14 mouse cellular contexts compared by ENCODE assay signal in the genomic region with DNA sequence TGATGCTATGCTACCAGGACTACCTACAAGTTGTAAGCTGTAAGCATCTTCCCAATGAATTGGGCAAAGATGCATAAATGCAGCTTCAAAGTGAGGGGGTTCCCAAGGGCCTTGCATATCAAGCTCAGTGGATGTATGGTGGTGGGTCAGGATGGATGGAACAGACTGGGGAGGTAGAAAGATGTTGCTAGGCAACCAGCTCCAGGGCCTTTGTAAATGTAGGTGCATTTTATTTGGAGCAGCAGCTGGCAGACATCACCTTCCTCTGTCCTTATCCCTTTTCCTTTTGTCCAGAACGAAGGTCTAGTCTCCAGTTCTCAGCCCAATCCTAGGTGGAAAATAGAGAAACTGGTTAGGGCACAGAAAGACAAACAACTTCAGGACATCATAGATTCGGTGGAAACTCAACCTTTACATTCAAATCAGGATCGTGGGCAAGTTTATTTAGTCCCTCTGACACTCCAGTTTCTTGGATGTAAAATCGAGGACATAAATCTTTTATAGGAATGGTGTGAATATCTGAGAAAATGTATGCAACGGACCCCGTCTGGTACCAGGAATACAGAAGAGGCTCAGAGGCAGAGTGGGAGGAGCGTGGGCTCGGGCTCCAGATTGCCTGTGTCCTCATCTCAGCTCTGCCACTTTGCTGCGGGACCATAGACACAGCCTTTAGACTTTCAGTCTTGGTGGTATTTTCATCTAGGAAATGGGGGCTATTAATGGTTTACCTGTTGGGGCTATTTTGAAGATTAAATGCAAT. TPM values are rescaled to one million over a fixed set of nuclear protein-coding genes. Genes with fewer than 3 reads are reported as not detected.
DNase-seq lines count a peak whose midpoint lies in the region; ATAC-seq and TF ChIP-seq lines count a peak whose summit lies in the region.
"Had no signal": no experiment of that assay in that cellular context is flagged by ENCODE, and none has a peak within 500 bp of the region (broad histone marks: within the 10 kb centered on the region; RNA-seq: fewer than 3 reads in every experiment).

No protein-coding gene starts in this region.

- H3K27ac ChIP-seq in hindbrain, embryonic 15.5 days (replicated peaks), result peak overlapping the region; percentile 46; the same call in 1 of the 2 replicates
- no peak overlapping the region for H3K27ac ChIP-seq in hindbrain, embryonic 11.5 days (ENCODE audit: low read depth, low read length)
- H3K27ac ChIP-seq in cortical plate, adult 2 months (ENCODE audit: insufficient read depth, low read length), result peak overlapping the region; percentile 56
- H3K27ac ChIP-seq: kidney, embryonic 15.5 days; liver, embryonic 15.5 days had no signal

- no peaks in the 10 kb centered on the region for H3K36me3 ChIP-seq in hindbrain, embryonic 15.5 days
- no peaks in the 10 kb centered on the region for H3K36me3 ChIP-seq in hindbrain, embryonic 11.5 days (ENCODE audit: control insufficient read depth, insufficient read depth, low read length)
- H3K36me3 ChIP-seq: kidney, embryonic 15.5 days; liver, embryonic 15.5 days had no signal

- TF ChIP-seq CTCF in cortical plate, adult 2 months (IDR thresholded peaks at IDR 0.05; ENCODE audit: extremely low read depth, insufficient read depth, low read length), result no peak

- peak; percentile 56; the same call in 1 of the 2 replicates for ATAC-seq in hindbrain, embryonic 15.5 days (ENCODE audit: low FRiP score, low read depth)
- no peak for ATAC-seq in hindbrain, embryonic 11.5 days (ENCODE audit: low FRiP score)
- ATAC-seq in activated CD4-positive, CD25-positive, alpha-beta regulatory T cell, adult 4 months, result no peak

- no peaks in the 10 kb centered on the region for H3K9me3 ChIP-seq in hindbrain, embryonic 15.5 days
- no peaks in the 10 kb centered on the region for H3K9me3 ChIP-seq in hindbrain, embryonic 11.5 days (ENCODE audit: control insufficient read depth, low read length)
- H3K9me3 ChIP-seq: kidney, embryonic 15.5 days; liver, embryonic 15.5 days had no signal

- intact Hi-C loops in left cerebral cortex, postnatal 14 days (cut with DNase I), result no loop called here

- DNase-seq in hindbrain, embryonic 11.5 days (ENCODE audit: low spot score), result no peak
- DNase-seq in left cerebral cortex, postnatal 14 days (ENCODE audit: low spot score in 2 of 2), result peak; percentile 60 to 71
- peak; percentile 19 for DNase-seq in retina, postnatal 1 day
- DNase-seq in urinary bladder, postnatal 25 days (ENCODE audit: low spot score), result no peak
- no peak for DNase-seq in thymus, postnatal 0 days (ENCODE audit: low spot score)
- DNase-seq: adrenal gland, adult 8-10 months; heart, adult 18-20 months; heart, postnatal 36 days; thymus, adult 18-20 months had no signal

- WGBS in hindbrain, embryonic 15.5 days, result 77% methylated on average over 9 of the region's 9 CpGs
- 88% methylated on average over 9 of the region's 9 CpGs for WGBS in hindbrain, embryonic 11.5 days

- H3K27me3 ChIP-seq in hindbrain, embryonic 15.5 days, result no peaks in the 10 kb centered on the region
- no peaks in the 10 kb centered on the region for H3K27me3 ChIP-seq in hindbrain, embryonic 11.5 days (ENCODE audit: control insufficient read depth, insufficient read depth, low read length)
- H3K27me3 ChIP-seq: kidney, embryonic 15.5 days; liver, embryonic 15.5 days had no signal

- H3K4me2 ChIP-seq in hindbrain, embryonic 15.5 days, result no peak overlapping the region
- H3K4me2 ChIP-seq in hindbrain, embryonic 11.5 days (replicated peaks; ENCODE audit: low read depth, low read length), result no peak overlapping the region
- H3K4me2 ChIP-seq: kidney, embryonic 15.5 days; liver, embryonic 15.5 days had no signal

- no peak overlapping the region for H3K9ac ChIP-seq in hindbrain, embryonic 15.5 days
- H3K9ac ChIP-seq in hindbrain, embryonic 11.5 days (ENCODE audit: low read depth, low read length), result no peak overlapping the region
- H3K9ac ChIP-seq: kidney, embryonic 15.5 days; liver, embryonic 15.5 days had no signal

- H3K4me3 ChIP-seq in hindbrain, embryonic 15.5 days, result no peak overlapping the region
- H3K4me3 ChIP-seq in hindbrain, embryonic 11.5 days (ENCODE audit: low read depth, low read length), result no peak overlapping the region
- H3K4me3 ChIP-seq in cortical plate, adult 2 months (ENCODE audit: insufficient read depth, low read length), result no peak overlapping the region
- H3K4me3 ChIP-seq: kidney, embryonic 15.5 days; liver, embryonic 15.5 days had no signal

- peaks cover 10% of the 10 kb centered on the region; the same call in 1 of the 2 replicates for H3K4me1 ChIP-seq in hindbrain, embryonic 15.5 days (replicated peaks)
- no peaks in the 10 kb centered on the region for H3K4me1 ChIP-seq in hindbrain, embryonic 11.5 days (replicated peaks; ENCODE audit: control insufficient read depth, insufficient read depth, low read length)
- peaks cover 3% of the 10 kb centered on the region; the same call in 1 of the 2 replicates for H3K4me1 ChIP-seq in cortical plate, adult 2 months (ENCODE audit: control insufficient read depth, insufficient read depth, low read length)
- H3K4me1 ChIP-seq: liver, embryonic 15.5 days had no signal

- no peak for TF ChIP-seq POLR2A in cortical plate, adult 2 months (IDR thresholded peaks at IDR 0.05; ENCODE audit: extremely low read depth, insufficient read depth, low read length)

RNA-seq across cellular contexts. Expression of a gene that starts 29.8 kb away (rescaled TPM):
- polyA plus RNA-seq in hindbrain, embryonic 15.5 days (2015; fragmentation: Nextera tagmentation; extraction: Ambion mirVana), result 69.3 and 72.6 TPM in 2 replicates
- 89.9 and 93.0 TPM in 2 replicates for polyA plus RNA-seq in hindbrain, embryonic 11.5 days (2014; fragmentation: Nextera tagmentation; extraction: Ambion mirVana)
- 817 and 830 TPM in 2 replicates for polyA plus RNA-seq in cortical plate, adult 2 months (2012; rRNA removed)
- 1,000 to 10,000 TPM; 1,135 to 1,354 TPM for total RNA-seq in left cerebral cortex, postnatal 14 days (2021)
- polyA plus RNA-seq in thymus, postnatal 0 days (2015; fragmentation: Nextera tagmentation; extraction: Ambion mirVana), result 106 and 112 TPM in 2 replicates
- polyA plus RNA-seq in activated CD4-positive, CD25-positive, alpha-beta regulatory T cell, adult 4 months (2017; shearing (Covaris generic)), result 10 to 100 TPM; 15.1 to 17.4 TPM

Comparison
In these comparisons a context has a peak if more than half of its experiments do, and no peak if none do; other contexts are left out.
1. DNase-seq: peak in left cerebral cortex, postnatal 14 days (2 of 2) and retina, postnatal 1 day (single experiment); none in hindbrain, embryonic 11.5 days (single experiment), urinary bladder, postnatal 25 days (single experiment) and thymus, postnatal 0 days (single experiment).